Mouse (Mus musculus) MEL (cell line): Measurements from ENCODE around the gene Trank1. TPM values are rescaled to one million over a fixed set of nuclear protein-coding genes. Genes with fewer than 3 reads are reported as not detected.

Experiments used
- DNase-seq: peaks from one replicate; pipeline ENCODE4 v3.0.0; 2011; ENCODE audit warnings: low read depth, low spot score
- H3K27ac ChIP-seq: 2 replicates; pipeline ENCODE4 v1.5.1; 2012; ENCODE audit warnings: low read depth, mild to moderate bottlenecking, control low read depth, low read length, moderate library complexity; ENCODE audit not compliant: control insufficient read depth
- H3K27me3 ChIP-seq, 2 experiments: fragments of 150-350 bp in 1 of 2; sonication (generic) in 1 of 2; 2 replicates each; pipeline ENCODE4 v1.6.1; 2012; ENCODE audit warnings: low read length in 2 of 2, mild to moderate bottlenecking in 2 of 2, improper control_type of control experiment in 1 of 2, moderate library complexity in 1 of 2; ENCODE audit not compliant: insufficient read depth in 2 of 2, control insufficient read depth in 1 of 2
- H3K36me3 ChIP-seq, 2 experiments: 2 replicates each; pipeline ENCODE4 v1.6.1; 2012 to 2014; ENCODE audit warnings: low read length in 2 of 2, improper control_type of control experiment in 1 of 2, inconsistent platforms in 1 of 2, mild to moderate bottlenecking in 1 of 2; ENCODE audit not compliant: insufficient read depth in 2 of 2, control insufficient read depth in 1 of 2
- H3K4me1 ChIP-seq, 2 experiments: fragments of 150-350 bp in 1 of 2; sonication (generic) in 1 of 2; 2 replicates each; pipeline ENCODE4 v1.6.1; 2012; ENCODE audit warnings: low read length in 2 of 2, improper control_type of control experiment in 1 of 2, mild to moderate bottlenecking in 1 of 2; ENCODE audit not compliant: insufficient read depth in 2 of 2, control insufficient read depth in 1 of 2
- H3K4me3 ChIP-seq, 2 experiments: fragments of 150-350 bp in 1 of 2; sonication (generic) in 1 of 2; 2 replicates each; pipeline ENCODE4 v1.5.1; 2012; ENCODE audit warnings: low read depth in 2 of 2, low read length in 2 of 2, mild to moderate bottlenecking in 2 of 2, moderate library complexity in 2 of 2, control low read depth in 1 of 2, improper control_type of control experiment in 1 of 2; ENCODE audit not compliant: control insufficient read depth in 1 of 2, insufficient read depth in 1 of 2
- H3K79me2 ChIP-seq: 2 replicates; pipeline ENCODE4 v1.6.1; 2012; ENCODE audit warnings: mild to moderate bottlenecking, low read length, moderate library complexity; ENCODE audit not compliant: control insufficient read depth, poor library complexity, insufficient read depth
- H3K9ac ChIP-seq: 2 replicates; pipeline ENCODE4 v1.6.1; 2012; ENCODE audit warnings: low read depth, mild to moderate bottlenecking, control low read depth, low read length, moderate library complexity; ENCODE audit not compliant: control insufficient read depth, poor library complexity, severe bottlenecking
- H3K9me3 ChIP-seq: fragments of 150-350 bp; sonication (generic); replicated peaks from 2 replicates; pipeline ENCODE4 v1.6.1; 2012; ENCODE audit warnings: mild to moderate bottlenecking, low read length, improper control_type of control experiment, moderate library complexity; ENCODE audit not compliant: insufficient read depth
- CHD2 ChIP-seq: IDR thresholded peaks from 2 replicates; pipeline ENCODE4 v1.6.1; 2011; ENCODE audit warnings: low read length, improper control_type of control experiment
- E2F4 ChIP-seq: IDR thresholded peaks from 2 replicates; pipeline ENCODE4 v1.6.1; 2011; ENCODE audit warnings: low read depth, low read length, improper control_type of control experiment, borderline replicate concordance
- ELF1 ChIP-seq: IDR thresholded peaks from 2 replicates; pipeline ENCODE4 v1.6.1; 2014; ENCODE audit warnings: low read depth, mild to moderate bottlenecking, inconsistent platforms, low read length, improper control_type of control experiment, moderate library complexity
- ETS1 ChIP-seq: IDR thresholded peaks from 2 replicates; pipeline ENCODE4 v1.6.1; 2012; ENCODE audit warnings: low read depth, mild to moderate bottlenecking, inconsistent platforms, low read length, improper control_type of control experiment, moderate library complexity
- HCFC1 ChIP-seq: IDR thresholded peaks from 2 replicates; pipeline ENCODE4 v1.6.1; 2012; ENCODE audit warnings: low read depth, mild to moderate bottlenecking, inconsistent platforms, low read length, improper control_type of control experiment, moderate library complexity
- JUND ChIP-seq: IDR thresholded peaks from 2 replicates; pipeline ENCODE4 v1.6.1; 2011; ENCODE audit warnings: low read depth, mild to moderate bottlenecking, improper control_type of control experiment, low read length
- MAFK ChIP-seq: IDR thresholded peaks from 2 replicates; pipeline ENCODE4 v1.6.1; 2011; ENCODE audit warnings: low read depth, mild to moderate bottlenecking, low read length, improper control_type of control experiment, borderline replicate concordance
- MAX ChIP-seq: IDR thresholded peaks from 2 replicates; pipeline ENCODE4 v1.6.1; 2011; ENCODE audit warnings: low read length, improper control_type of control experiment
- MAZ ChIP-seq: IDR thresholded peaks from 2 replicates; pipeline ENCODE4 v1.6.1; 2012; ENCODE audit warnings: low read depth, mild to moderate bottlenecking, inconsistent platforms, low read length, improper control_type of control experiment
- MEF2A ChIP-seq: IDR thresholded peaks from 2 replicates; pipeline ENCODE4 v1.6.1; 2014; ENCODE audit warnings: low read depth, mild to moderate bottlenecking, inconsistent platforms, low read length, improper control_type of control experiment; ENCODE audit not compliant: poor library complexity, insufficient replicate concordance, severe bottlenecking; ENCODE audit errors: extremely low read depth
- MXI1 ChIP-seq: IDR thresholded peaks from 2 replicates; pipeline ENCODE4 v1.6.1; 2011; ENCODE audit warnings: mild to moderate bottlenecking, low read depth, low read length, improper control_type of control experiment
- MYB ChIP-seq: IDR thresholded peaks from 2 replicates; pipeline ENCODE4 v1.6.1; 2011; ENCODE audit warnings: mild to moderate bottlenecking, low read depth, low read length, improper control_type of control experiment
- MYC ChIP-seq: IDR thresholded peaks from 2 replicates; pipeline ENCODE4 v1.6.1; 2011; ENCODE audit warnings: low read depth, mild to moderate bottlenecking, low read length, improper control_type of control experiment, moderate library complexity
- NELFE ChIP-seq: IDR thresholded peaks from 2 replicates; pipeline ENCODE4 v1.6.1; 2011; ENCODE audit warnings: low read depth, low read length, improper control_type of control experiment
- NRF1 ChIP-seq: IDR thresholded peaks from 2 replicates; pipeline ENCODE4 v1.6.1; 2014; ENCODE audit warnings: low read depth, mild to moderate bottlenecking, inconsistent platforms, low read length, improper control_type of control experiment, moderate library complexity; ENCODE audit not compliant: poor library complexity, insufficient read depth, severe bottlenecking
- POLR2A ChIP-seq, 2 experiments: IDR thresholded peaks; 2 replicates each; pipeline ENCODE4 v1.6.1; 2011 to 2012; ENCODE audit warnings: low read length in 2 of 2, mild to moderate bottlenecking in 2 of 2, control low read depth in 1 of 2, improper control_type of control experiment in 1 of 2, low read depth in 1 of 2, moderate library complexity in 1 of 2; ENCODE audit not compliant: control insufficient read depth in 1 of 2, insufficient read depth in 1 of 2, poor library complexity in 1 of 2
- POLR2AphosphoS2 ChIP-seq: IDR thresholded peaks from 2 replicates; pipeline ENCODE4 v1.6.1; 2011; ENCODE audit warnings: low read length, improper control_type of control experiment
- SIN3A ChIP-seq: IDR thresholded peaks from 2 replicates; pipeline ENCODE4 v1.6.1; 2012; ENCODE audit warnings: low read length, improper control_type of control experiment, inconsistent platforms
- SMC3 ChIP-seq: IDR thresholded peaks from 2 replicates; pipeline ENCODE4 v1.6.1; 2011; ENCODE audit warnings: low read depth, low read length, improper control_type of control experiment
- TCF12 ChIP-seq: IDR thresholded peaks from 2 replicates; pipeline ENCODE4 v1.6.1; 2014; ENCODE audit warnings: low read depth, mild to moderate bottlenecking, inconsistent platforms, low read length, improper control_type of control experiment, moderate library complexity
- USF2 ChIP-seq, 2 experiments: IDR thresholded peaks; 2 replicates each; pipeline ENCODE4 v1.6.1; 2011 to 2012; ENCODE audit warnings: improper control_type of control experiment in 2 of 2, low read length in 2 of 2, borderline replicate concordance in 1 of 2, inconsistent platforms in 1 of 2, low read depth in 1 of 2, mild to moderate bottlenecking in 1 of 2; ENCODE audit not compliant: insufficient read depth in 1 of 2
- ZC3H11A ChIP-seq: IDR thresholded peaks from 2 replicates; pipeline ENCODE4 v1.6.1; 2012; ENCODE audit warnings: low read depth, mild to moderate bottlenecking, inconsistent platforms, low read length, improper control_type of control experiment
- ZKSCAN1 ChIP-seq: IDR thresholded peaks from 2 replicates; pipeline ENCODE4 v1.6.1; 2012; ENCODE audit warnings: low read depth, mild to moderate bottlenecking, inconsistent platforms, low read length, improper control_type of control experiment, moderate library complexity
- ZMIZ1 ChIP-seq: IDR thresholded peaks from 2 replicates; pipeline ENCODE4 v1.6.1; 2012; ENCODE audit warnings: low read depth, mild to moderate bottlenecking, inconsistent platforms, low read length, improper control_type of control experiment, moderate library complexity
- ZNF384 ChIP-seq: IDR thresholded peaks from 2 replicates; pipeline ENCODE4 v1.6.1; 2012; ENCODE audit warnings: low read depth, mild to moderate bottlenecking, inconsistent platforms, low read length, improper control_type of control experiment
- polyA plus RNA-seq, 2 experiments: library from polyadenylated mRNA; stranded (reverse) in 1 of 2; unstranded in 1 of 2; fragments of >175 nt in 1 of 2; fragments of >200 nt in 1 of 2; gene quantifications; 2 replicates each; pipeline versions ENCODE4 v1.2.1 to v1.2.4; 2012; ENCODE audit warnings: low replicate concordance in 2 of 2, low read depth in 1 of 2; ENCODE audit not compliant: insufficient read length in 2 of 2, insufficient read depth in 1 of 2, missing spikeins in 1 of 2
- total RNA-seq: library from RNA; depleted of rRNA; stranded (reverse); fragments of 300-350 nt; gene quantifications from 2 replicates; pipeline ENCODE4 v1.2.3, GENCODE M21; 2012

Trank1 gene
- total and polyA plus RNA-seq, 3 experiments, result not detected

DNA sequence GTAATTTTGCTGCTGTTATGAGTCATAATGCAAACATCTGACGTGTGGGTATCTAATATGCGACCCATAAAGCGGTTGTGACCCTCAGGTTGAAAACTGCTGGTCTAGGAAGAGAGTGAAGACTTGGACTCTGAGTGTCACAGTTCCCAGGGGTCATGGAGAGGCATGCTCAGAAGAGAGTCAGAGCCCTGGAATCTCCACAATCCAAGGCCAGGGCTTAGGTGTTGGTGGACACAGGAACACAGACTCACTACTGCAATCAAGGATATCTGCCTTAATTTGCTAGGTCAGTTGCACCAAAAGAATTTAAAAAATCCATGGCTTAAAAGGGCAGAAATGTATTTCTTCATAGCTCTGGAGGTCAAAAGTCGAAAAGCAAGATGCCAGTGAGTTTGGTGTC is 18.3 kb upstream of the Trank1 start:
- H3K9ac ChIP-seq, result no peak overlapping the region
- TF ChIP-seq NELFE (no peak), SMC3 (no peak), ETS1 (no peak), MAZ (no peak), E2F4 (no peak), TCF12 (no peak), ZMIZ1 (no peak), ZC3H11A (no peak), MXI1 (no peak), USF2 (IDR thresholded peaks at IDR 0.05; ENCODE audit: borderline replicate concordance in 1 of 2, insufficient read depth in 1 of 2, low read depth in 1 of 2, low read length in 2 of 2) (no peak)
- TF ChIP-seq, all 39 proteins: peak for 0

DNA sequence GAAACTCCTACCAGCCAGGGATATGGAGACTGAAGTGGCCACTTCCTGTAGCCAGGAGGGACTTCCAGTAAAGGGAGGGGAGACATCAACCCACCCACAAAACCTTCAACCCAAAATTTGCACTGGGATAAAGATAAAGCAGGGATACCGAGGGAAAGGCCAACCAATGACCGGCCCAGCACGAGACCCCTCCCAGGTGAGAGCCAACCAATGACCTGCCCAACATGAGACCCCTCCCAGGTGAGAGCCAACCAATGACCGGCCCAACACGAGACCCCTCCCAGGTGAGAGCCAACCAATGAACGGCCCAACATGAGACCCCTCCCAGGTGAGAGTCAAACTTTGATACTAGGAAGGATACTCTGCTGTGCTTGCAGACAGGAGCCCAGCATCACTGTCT is 16.6 kb upstream of the Trank1 start:
- no peaks in the 10 kb centered on the region for H3K4me1 ChIP-seq
- H3K9me3 ChIP-seq, result no peaks in the 10 kb centered on the region
- H3K27me3 ChIP-seq, result no peaks in the 10 kb centered on the region; a peak in 2 of 4 replicates
- no peaks in the 10 kb centered on the region for H3K36me3 ChIP-seq
- no peaks in the 10 kb centered on the region for H3K79me2 ChIP-seq
- H3K27ac ChIP-seq, result no peak overlapping the region
- no peak overlapping the region for H3K4me3 ChIP-seq
- no peak for DNase-seq
- TF ChIP-seq POLR2AphosphoS2, result no peak
- no peak for TF ChIP-seq ELF1
- no peak for TF ChIP-seq TCF12
- TF ChIP-seq E2F4, result no peak
- TF ChIP-seq SIN3A, result no peak
- TF ChIP-seq MYB, result no peak
- TF ChIP-seq SMC3, result no peak
- no peak for TF ChIP-seq HCFC1
- no peak for TF ChIP-seq POLR2A (IDR thresholded peaks at IDR 0.05; ENCODE audit: control insufficient read depth in 1 of 2, insufficient read depth in 1 of 2, low read depth in 1 of 2, low read length in 2 of 2, poor library complexity in 1 of 2)
- no peak for TF ChIP-seq USF2 (IDR thresholded peaks at IDR 0.05; ENCODE audit: borderline replicate concordance in 1 of 2, insufficient read depth in 1 of 2, low read depth in 1 of 2, low read length in 2 of 2)
- no peak for TF ChIP-seq MYC
- TF ChIP-seq ZNF384, result no peak
- no peak for TF ChIP-seq MAFK
- no peak for TF ChIP-seq MEF2A
- TF ChIP-seq MAX, result no peak
- no peak for TF ChIP-seq NRF1
- TF ChIP-seq MXI1, result no peak
- TF ChIP-seq CHD2, result no peak
- TF ChIP-seq ZKSCAN1, result no peak
- TF ChIP-seq JUND, result no peak
- H3K9ac ChIP-seq, result no peak overlapping the region

More for the DNA sequence above, 18.3 kb upstream of the Trank1 start:
- Histone ChIP-seq H3K27me3 (no peaks in the 10 kb centered on the region; a peak in 2 of 4 replicates), H3K4me1 (no peaks in the 10 kb centered on the region), H3K79me2 (no peaks in the 10 kb centered on the region), H3K27ac (no peak overlapping the region), H3K9me3 (no peaks in the 10 kb centered on the region), H3K4me3 (no peak overlapping the region), H3K36me3 (0 out of 4 replicates have a peak, but pooled peaks cover 0 to 3% of the 10 kb centered on the region in 2 experiments)
- DNase-seq, result no peak
